Mouse (Mus musculus) midbrain, embryonic 11.5 days (tissue): Measurements from ENCODE around the gene Atad1. TPM values are rescaled to one million over a fixed set of nuclear protein-coding genes. Genes with fewer than 3 reads are reported as not detected.

Experiments used
- ATAC-seq: fragments of 200-750 bp; cut with Nextera tagmentation; 2 replicates; pipeline ENCODE4 v1.8.0; 2017; ENCODE audit warnings: moderate TSS enrichment, moderate library complexity; ENCODE audit not compliant: low FRiP score
- DNase-seq: peaks from one replicate; pipeline ENCODE4 v3.0.0; 2015; ENCODE audit warnings: low spot score; ENCODE audit errors: missing footprints
- H3K27ac ChIP-seq: fragments of 300-500 bp; sonication (generic); 2 replicates; pipeline ENCODE4 v1.5.1; 2014; ENCODE audit warnings: low read depth, low read length
- H3K27me3 ChIP-seq: fragments of 300-500 bp; sonication (generic); 2 replicates; pipeline ENCODE4 v1.6.1; 2014; ENCODE audit warnings: mild to moderate bottlenecking, low read length, moderate library complexity, mixed read lengths; ENCODE audit not compliant: control insufficient read depth, insufficient read depth
- H3K36me3 ChIP-seq: fragments of 300-500 bp; sonication (generic); 2 replicates; pipeline ENCODE4 v1.6.1; 2014; ENCODE audit warnings: mild to moderate bottlenecking, low read length, moderate library complexity, mixed read lengths; ENCODE audit not compliant: control insufficient read depth, insufficient read depth
- H3K4me1 ChIP-seq: fragments of 300-500 bp; sonication (generic); 2 replicates; pipeline ENCODE4 v1.6.1; 2014; ENCODE audit warnings: low read length; ENCODE audit not compliant: control insufficient read depth, insufficient read depth
- H3K4me2 ChIP-seq: fragments of 300-500 bp; sonication (generic); 2 replicates; pipeline ENCODE4 v1.6.1; 2014; ENCODE audit warnings: mild to moderate bottlenecking, moderate library complexity
- H3K4me3 ChIP-seq: fragments of 300-500 bp; sonication (generic); 2 replicates; pipeline ENCODE4 v1.5.1; 2014; ENCODE audit warnings: low read depth, low read length
- H3K9ac ChIP-seq: fragments of 300-500 bp; sonication (generic); 2 replicates; pipeline ENCODE4 v1.6.1; 2014; ENCODE audit warnings: low read length
- H3K9me3 ChIP-seq: fragments of 300-500 bp; sonication (generic); 2 replicates; pipeline ENCODE4 v1.6.1; 2016; ENCODE audit warnings: low read length; ENCODE audit not compliant: control insufficient read depth
- WGBS: fragments of 180-500 bp; shearing (Covaris S2); extraction: QIAGEN DNeasy Blood & Tissue Kit; methylation state at CpG from one replicate; pipeline ENCODE4 v1.1.7; 2014; 5-methylcytosine and 5-hydroxymethylcytosine counted together
- polyA plus RNA-seq: library from polyadenylated mRNA; unstranded; fragments of >200 nt; fragmentation: Nextera tagmentation; extraction: Ambion mirVana; gene quantifications from 2 replicates; pipeline ENCODE4 v1.2.1, GENCODE M21; 2014

Atad1 gene
- polyA plus RNA-seq, 1 experiment from 2014 or later, result 110 TPM

GRCm38 (mm10) chr19:32754188-32755000 is 14.8 kb upstream of the Atad1 start:
- H3K27me3 ChIP-seq, result no peaks in the 10 kb centered on the region
- no peak overlapping the region for H3K27ac ChIP-seq
- ATAC-seq (no peak), DNase-seq (peak; percentile 89)
- peaks cover 16% of the 10 kb centered on the region for H3K4me1 ChIP-seq
- H3K9ac ChIP-seq, result no peak overlapping the region
- H3K9me3 ChIP-seq, result no peaks in the 10 kb centered on the region
- H3K4me2 ChIP-seq, result peak overlapping the region; percentile 71
- 11% methylated on average over 15 of the region's 15 CpGs for WGBS
- no peaks in the 10 kb centered on the region for H3K36me3 ChIP-seq
- H3K4me3 ChIP-seq, result no peak overlapping the region

DNA sequence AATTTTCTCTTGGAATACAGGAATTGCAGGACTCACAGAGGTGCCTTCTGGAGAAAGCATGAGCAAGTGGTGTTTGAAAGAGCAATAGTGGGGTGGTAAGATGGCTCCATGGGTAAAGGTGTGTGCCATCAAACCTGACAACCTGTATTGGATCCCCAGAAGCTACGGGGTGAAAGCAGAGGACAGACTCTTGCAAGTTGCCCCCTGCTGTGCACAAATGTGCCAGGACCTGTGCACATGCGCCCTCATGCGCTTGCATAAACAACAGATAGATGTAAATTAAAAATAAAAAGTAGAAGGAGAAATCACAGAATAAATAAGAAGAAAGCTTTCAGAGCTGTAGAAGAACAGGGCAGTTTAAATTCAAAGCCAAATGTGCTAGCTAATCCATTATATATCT is 13.8 kb upstream of the Atad1 start:
- Histone ChIP-seq H3K9ac (no peak overlapping the region), H3K4me1 (peaks cover 16% of the 10 kb centered on the region), H3K27ac (no peak overlapping the region), H3K9me3 (no peaks in the 10 kb centered on the region), H3K36me3 (no peaks in the 10 kb centered on the region), H3K4me2 (no peak overlapping the region), H3K4me3 (no peak overlapping the region), H3K27me3 (no peaks in the 10 kb centered on the region)
- ATAC-seq (no peak), DNase-seq (no peak)
- 84% methylated on average over 3 of the region's 3 CpGs for WGBS

GRCm38 (mm10) chr19:32752357-32752756 is 12.8 kb upstream of the Atad1 start:
- DNase-seq (no peak), ATAC-seq (no peak)
- H3K4me3 ChIP-seq, result no peak overlapping the region
- H3K27ac ChIP-seq, result no peak overlapping the region
- H3K4me1 ChIP-seq, result peaks cover 16% of the 10 kb centered on the region
- H3K4me2 ChIP-seq, result no peak overlapping the region
- H3K9ac ChIP-seq, result no peak overlapping the region
- H3K36me3 ChIP-seq, result no peaks in the 10 kb centered on the region
- 94% methylated on average over 6 of the region's 6 CpGs for WGBS
- no peaks in the 10 kb centered on the region for H3K27me3 ChIP-seq
- H3K9me3 ChIP-seq, result no peaks in the 10 kb centered on the region

DNA sequence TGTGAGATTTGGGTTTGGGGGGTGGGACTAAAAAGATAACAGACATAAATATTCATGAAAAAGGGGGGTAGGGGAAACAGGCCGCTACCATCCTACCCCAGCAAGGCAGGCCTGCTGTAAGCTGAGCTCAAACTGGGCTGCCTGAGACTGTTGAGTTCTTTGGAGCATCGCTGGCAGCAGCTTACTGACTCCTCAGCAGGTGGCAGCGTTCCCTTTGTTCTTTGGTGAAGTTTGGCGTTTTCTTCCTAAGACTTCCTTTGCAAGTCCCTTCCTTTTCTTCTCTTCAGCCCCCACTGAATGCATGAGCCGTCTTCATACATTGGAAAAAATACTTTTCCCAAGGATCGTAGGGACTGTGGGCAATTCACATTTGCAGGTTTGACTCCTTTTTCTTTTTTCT is 9.8 kb upstream of the Atad1 start:
- ATAC-seq (peak; percentile 73; the same call in 1 of the 2 replicates), DNase-seq (peak; percentile 88)
- no peak overlapping the region for H3K4me2 ChIP-seq
- H3K4me1 ChIP-seq, result peaks cover 2% of the 10 kb centered on the region
- no peaks in the 10 kb centered on the region for H3K9me3 ChIP-seq
- no peaks in the 10 kb centered on the region for H3K36me3 ChIP-seq
- H3K9ac ChIP-seq, result no peak overlapping the region
- H3K27ac ChIP-seq, result no peak overlapping the region
- no peaks in the 10 kb centered on the region for H3K27me3 ChIP-seq
- H3K4me3 ChIP-seq, result no peak overlapping the region
- WGBS, result 2% methylated on average over 6 of the region's 6 CpGs

GRCm38 (mm10) chr19:32740641-32741345 is 1.2 kb upstream of the Atad1 start:
- H3K9me3 ChIP-seq, result no peaks in the 10 kb centered on the region
- H3K27me3 ChIP-seq, result no peaks in the 10 kb centered on the region
- no peak overlapping the region for H3K4me2 ChIP-seq
- peak; percentile 67 for DNase-seq
- no peak overlapping the region for H3K4me3 ChIP-seq
- WGBS, result 96% methylated on average over 4 of the region's 4 CpGs
- no peak overlapping the region for H3K9ac ChIP-seq
- H3K27ac ChIP-seq, result no peak overlapping the region
- H3K36me3 ChIP-seq, result no peaks in the 10 kb centered on the region
- ATAC-seq, result no peak
- H3K4me1 ChIP-seq, result no peaks in the 10 kb centered on the region

GRCm38 (mm10) chr19:32737844-32738243 is 1.7 kb downstream of the Atad1 start:
- DNase-seq, result peak; percentile 77
- Histone ChIP-seq H3K4me1 (no peaks in the 10 kb centered on the region), H3K4me3 (no peak overlapping the region), H3K4me2 (no peak overlapping the region), H3K27ac (no peak overlapping the region), H3K36me3 (no peaks in the 10 kb centered on the region), H3K9me3 (no peaks in the 10 kb centered on the region), H3K9ac (no peak overlapping the region), H3K27me3 (no peaks in the 10 kb centered on the region)
- WGBS, result 86% methylated on average over 7 of the region's 7 CpGs
- no peak for ATAC-seq

- Histone ChIP-seq H3K4me2 (no peak overlapping the region), H3K27ac (no peak overlapping the region), H3K27me3 (no peaks in the 10 kb centered on the region), H3K9ac (no peak overlapping the region), H3K4me3 (no peak overlapping the region), H3K36me3 (no peaks in the 10 kb centered on the region), H3K9me3 (no peaks in the 10 kb centered on the region), H3K4me1 (no peaks in the 10 kb centered on the region)
- ATAC-seq (no peak), DNase-seq (no peak)
Measured at GRCm38 (mm10) chr19:32732922-32733321, 6.7 kb downstream of the Atad1 start.

- no peaks in the 10 kb centered on the region for H3K36me3 ChIP-seq
- no peak overlapping the region for H3K4me2 ChIP-seq
- WGBS, result 86% methylated on average over 4 of the region's 4 CpGs
- ATAC-seq (no peak), DNase-seq (peak; percentile 77)
- no peak overlapping the region for H3K9ac ChIP-seq
- no peak overlapping the region for H3K27ac ChIP-seq
- no peaks in the 10 kb centered on the region for H3K9me3 ChIP-seq
- H3K4me3 ChIP-seq, result no peak overlapping the region
- no peaks in the 10 kb centered on the region for H3K27me3 ChIP-seq
- H3K4me1 ChIP-seq, result peaks cover 7% of the 10 kb centered on the region
Measured at GRCm38 (mm10) chr19:32729785-32730184, 9.8 kb downstream of the Atad1 start.
